Mouse (Mus musculus): ENCODE results near the gene Rnf10. TPM values are rescaled to one million over a fixed set of nuclear protein-coding genes. Genes with fewer than 3 reads are reported as not detected.

Gene Rnf10
- polyA plus RNA-seq, 1 experiment from 2014 or later: 77.1 TPM

DNA sequence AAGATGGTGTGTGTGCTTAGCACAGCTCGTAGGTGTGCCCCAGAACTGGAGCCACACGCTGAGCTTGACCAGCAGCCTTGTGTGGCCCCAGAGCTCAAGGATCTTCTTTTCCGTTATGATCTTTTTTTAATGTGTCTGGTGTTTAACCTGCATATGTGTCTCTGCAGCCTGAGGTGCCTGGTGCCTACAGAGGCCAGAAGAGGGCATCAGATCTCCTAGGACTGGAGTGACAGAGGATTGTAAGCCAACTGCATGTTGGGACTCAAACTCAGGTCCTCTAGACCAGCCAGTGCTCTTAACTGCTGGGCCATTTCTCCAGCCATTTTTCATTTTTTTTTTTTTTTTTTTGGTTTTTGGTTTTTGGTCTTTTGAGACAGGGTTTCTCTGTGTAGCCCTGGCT is 12.0 kb upstream of the Rnf10 start:
- Histone ChIP-seq H3K36me3 (ENCODE audit: control insufficient read depth, insufficient read depth, low read length) (peaks cover 60% of the 10 kb centered on the region), H3K27ac (replicated peaks in 1 of 2; ENCODE audit: control insufficient read depth in 1 of 2, insufficient read depth in 1 of 2, low read depth in 2 of 2, low read length in 2 of 2) (no peak overlapping the region), H3K9me3 (ENCODE audit: control insufficient read depth, low read length) (no peaks in the 10 kb centered on the region), H3K9ac (ENCODE audit: low read length) (no peak overlapping the region), H3K27me3 (ENCODE audit: control insufficient read depth, insufficient read depth, low read length) (no peaks in the 10 kb centered on the region), H3K4me3 (ENCODE audit: control insufficient read depth in 1 of 2, insufficient read depth in 1 of 2, low read depth in 1 of 2, low read length in 2 of 2) (no peak overlapping the region), H3K4me2 (ENCODE audit: low read length) (no peak overlapping the region), H3K4me1 (ENCODE audit: control insufficient read depth in 2 of 2, insufficient read depth in 2 of 2, low read length in 2 of 2) (peaks cover 2 to 10% of the 10 kb centered on the region in 2 experiments)
- WGBS: 88% methylated on average over 3 of the region's 3 CpGs
- ATAC-seq (ENCODE audit: insufficient number of reproducible peaks, insufficient read depth, low FRiP score, low read depth): no peak

DNA sequence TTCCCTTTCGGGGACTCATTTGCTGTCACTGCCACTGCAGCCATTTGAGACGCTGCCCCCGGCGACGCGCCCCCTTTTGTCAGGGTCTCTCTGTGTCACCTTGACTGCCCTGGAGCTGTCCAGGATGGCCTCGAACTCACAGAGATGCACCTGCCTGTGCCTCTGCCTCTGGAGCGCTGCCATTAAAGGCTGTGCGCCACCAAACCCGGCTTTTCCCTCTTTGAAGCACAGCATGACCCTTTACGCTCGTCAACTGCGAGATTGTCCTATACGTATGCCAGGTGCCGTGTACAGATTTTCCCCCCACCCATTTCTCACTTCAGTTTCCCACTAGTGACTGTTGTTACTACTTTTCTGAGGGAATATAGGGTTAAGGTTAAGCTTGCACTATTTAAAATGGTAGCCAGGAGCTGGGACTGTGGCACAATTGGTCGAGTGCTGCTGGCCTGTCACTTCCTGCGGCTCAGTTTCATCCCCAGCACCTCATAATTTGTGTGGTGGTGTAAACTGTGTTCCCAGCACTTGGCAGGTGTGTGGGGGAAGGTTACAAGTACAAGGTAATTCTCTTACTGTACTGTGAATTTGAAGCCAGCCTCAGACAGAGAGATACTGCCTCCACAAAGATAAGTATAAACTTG is 7.5 kb upstream of the Rnf10 start:
- ATAC-seq (ENCODE audit: insufficient number of reproducible peaks, insufficient read depth, low FRiP score, low read depth): no peak
- Histone ChIP-seq H3K27me3 (ENCODE audit: control insufficient read depth, insufficient read depth, low read length) (no peaks in the 10 kb centered on the region), H3K4me2 (ENCODE audit: low read length) (peak overlapping the region; percentile 89), H3K9me3 (ENCODE audit: control insufficient read depth, low read length) (no peaks in the 10 kb centered on the region), H3K27ac (replicated peaks in 1 of 2; ENCODE audit: control insufficient read depth in 1 of 2, insufficient read depth in 1 of 2, low read depth in 2 of 2, low read length in 2 of 2) (peak overlapping the region; percentile 57 to 65), H3K9ac (ENCODE audit: low read length) (peak overlapping the region; percentile 91), H3K36me3 (ENCODE audit: control insufficient read depth, insufficient read depth, low read length) (peaks cover 27% of the 10 kb centered on the region), H3K4me1 (ENCODE audit: control insufficient read depth in 2 of 2, insufficient read depth in 2 of 2, low read length in 2 of 2) (peaks cover 2 to 5% of the 10 kb centered on the region in 2 experiments), H3K4me3 (ENCODE audit: control insufficient read depth in 1 of 2, insufficient read depth in 1 of 2, low read depth in 1 of 2, low read length in 2 of 2) (peak overlapping the region; percentile 71 to 90)
- 6% methylated on average over 17 of the region's 17 CpGs for WGBS

DNA sequence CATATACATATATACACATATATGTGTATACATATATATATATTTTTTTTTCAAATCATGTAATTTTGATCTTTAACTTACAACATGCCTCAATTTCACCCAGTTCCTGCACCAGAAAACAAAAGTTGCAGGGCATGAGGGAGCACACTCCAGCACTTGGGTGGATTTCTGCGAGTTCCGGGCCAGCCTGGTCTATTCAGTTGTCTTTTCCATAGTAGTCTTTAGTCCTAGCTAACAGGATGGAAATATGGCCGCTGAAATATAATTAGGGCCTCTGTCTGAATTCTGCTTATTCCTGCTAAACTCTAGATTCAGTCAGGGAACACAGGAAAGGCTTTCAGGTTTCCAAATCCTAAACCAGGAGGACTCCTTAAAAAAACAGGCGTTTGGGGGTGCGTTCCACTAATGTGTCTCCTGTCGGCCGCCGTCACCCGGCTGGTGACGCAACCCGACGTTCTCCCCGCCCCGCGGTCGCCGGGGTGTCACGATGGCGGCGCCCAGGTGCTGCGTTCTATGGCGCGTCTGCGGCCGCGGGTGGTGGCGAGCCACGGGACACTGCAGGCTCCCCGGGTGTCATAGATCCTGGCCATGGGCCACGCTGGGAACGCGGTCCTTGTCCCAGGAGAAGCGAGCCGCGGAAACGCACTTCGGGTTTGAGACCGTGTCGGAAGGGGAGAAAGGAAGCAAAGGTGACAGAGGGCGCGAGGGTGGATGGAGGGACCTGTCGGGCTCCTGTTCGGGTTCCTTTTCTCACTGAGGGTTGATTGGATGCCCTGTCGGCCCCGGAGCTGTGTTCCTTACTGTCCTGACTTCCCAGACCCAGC is 6.7 kb upstream of the Rnf10 start, which contains the start of gene Coq5:
Coq5 (plus strand) TSS at position 441 of the 824 bp plus-strand sequence.
- Histone ChIP-seq H3K9me3 (ENCODE audit: control insufficient read depth, low read length) (no peaks in the 10 kb centered on the region), H3K36me3 (ENCODE audit: control insufficient read depth, insufficient read depth, low read length) (peaks cover 19% of the 10 kb centered on the region), H3K4me1 (ENCODE audit: control insufficient read depth in 2 of 2, insufficient read depth in 2 of 2, low read length in 2 of 2) (peaks cover 2 to 5% of the 10 kb centered on the region in 2 experiments), H3K27me3 (ENCODE audit: control insufficient read depth, insufficient read depth, low read length) (no peaks in the 10 kb centered on the region), H3K4me3 (ENCODE audit: control insufficient read depth in 1 of 2, insufficient read depth in 1 of 2, low read depth in 1 of 2, low read length in 2 of 2) (peak within 1 kb of the TSS; percentile 71 to 90), H3K4me2 (ENCODE audit: low read length) (peak within 1 kb of the TSS; percentile 89), H3K27ac (replicated peaks in 1 of 2; ENCODE audit: control insufficient read depth in 1 of 2, insufficient read depth in 1 of 2, low read depth in 2 of 2, low read length in 2 of 2) (peak within 1 kb of the TSS; percentile 57 to 65), H3K9ac (ENCODE audit: low read length) (peak within 1 kb of the TSS; percentile 91)
- 3% methylated on average over 45 of the region's 45 CpGs for WGBS
- peak; percentile 66 for ATAC-seq (ENCODE audit: insufficient number of reproducible peaks, insufficient read depth, low FRiP score, low read depth)

DNA sequence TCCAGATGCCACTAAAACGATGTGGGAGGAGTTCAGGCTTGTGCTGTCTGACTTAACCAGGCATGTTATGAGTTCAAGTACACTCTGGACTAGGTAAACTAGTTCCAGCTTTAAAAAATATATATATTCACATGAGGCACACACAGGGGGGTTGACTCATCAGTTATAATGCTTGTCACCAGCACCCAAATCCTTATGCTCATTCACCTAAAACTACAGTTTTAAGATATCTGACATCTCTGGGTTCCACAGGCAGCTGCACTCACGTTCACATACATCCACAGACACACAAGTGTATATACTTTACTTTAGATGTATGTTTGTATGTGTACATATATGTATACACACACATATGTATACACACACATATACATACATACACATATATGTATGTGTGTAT is 6.1 kb upstream of the Rnf10 start:
- ATAC-seq (ENCODE audit: insufficient number of reproducible peaks, insufficient read depth, low FRiP score, low read depth): no peak
- H3K4me2 ChIP-seq (ENCODE audit: low read length): no peak overlapping the region
- H3K36me3 ChIP-seq (ENCODE audit: control insufficient read depth, insufficient read depth, low read length): peaks cover 13% of the 10 kb centered on the region
- H3K9me3 ChIP-seq (ENCODE audit: control insufficient read depth, low read length): no peaks in the 10 kb centered on the region
- 52% methylated on average over 2 of the region's 2 CpGs for WGBS
- no peak overlapping the region for H3K9ac ChIP-seq (ENCODE audit: low read length)
- no peaks in the 10 kb centered on the region for H3K27me3 ChIP-seq (ENCODE audit: control insufficient read depth, insufficient read depth, low read length)
- H3K4me1 ChIP-seq (ENCODE audit: control insufficient read depth in 2 of 2, insufficient read depth in 2 of 2, low read length in 2 of 2): peaks cover 2 to 5% of the 10 kb centered on the region in 2 experiments
- H3K4me3 ChIP-seq (ENCODE audit: control insufficient read depth in 1 of 2, insufficient read depth in 1 of 2, low read depth in 1 of 2, low read length in 2 of 2): no peak overlapping the region
- no peak overlapping the region for H3K27ac ChIP-seq (replicated peaks in 1 of 2; ENCODE audit: control insufficient read depth in 1 of 2, insufficient read depth in 1 of 2, low read depth in 2 of 2, low read length in 2 of 2)

GRCm38 (mm10) chr5:115278053-115278452 is 5.4 kb upstream of the Rnf10 start:
- peaks cover 2 to 10% of the 10 kb centered on the region in 2 experiments for H3K4me1 ChIP-seq (ENCODE audit: control insufficient read depth in 2 of 2, insufficient read depth in 2 of 2, low read length in 2 of 2)
- H3K27ac ChIP-seq (replicated peaks in 1 of 2; ENCODE audit: control insufficient read depth in 1 of 2, insufficient read depth in 1 of 2, low read depth in 2 of 2, low read length in 2 of 2): no peak overlapping the region
- no peak overlapping the region for H3K4me3 ChIP-seq (ENCODE audit: control insufficient read depth in 1 of 2, insufficient read depth in 1 of 2, low read depth in 1 of 2, low read length in 2 of 2)
- no peak overlapping the region for H3K4me2 ChIP-seq (ENCODE audit: low read length)
- no peak for ATAC-seq (ENCODE audit: insufficient number of reproducible peaks, insufficient read depth, low FRiP score, low read depth)
- no peaks in the 10 kb centered on the region for H3K9me3 ChIP-seq (ENCODE audit: control insufficient read depth, low read length)
- no peaks in the 10 kb centered on the region for H3K27me3 ChIP-seq (ENCODE audit: control insufficient read depth, insufficient read depth, low read length)
- H3K9ac ChIP-seq (ENCODE audit: low read length): no peak overlapping the region
- WGBS: 63% methylated on average over 1 of the region's 1 CpGs
- peaks cover 5% of the 10 kb centered on the region; the same call in 1 of the 2 replicates for H3K36me3 ChIP-seq (ENCODE audit: control insufficient read depth, insufficient read depth, low read length)

GRCm38 (mm10) chr5:115275998-115276397 is 3.3 kb upstream of the Rnf10 start:
- Histone ChIP-seq H3K36me3 (ENCODE audit: control insufficient read depth, insufficient read depth, low read length) (no peaks in the 10 kb centered on the region), H3K4me2 (ENCODE audit: low read length) (no peak overlapping the region), H3K4me1 (ENCODE audit: control insufficient read depth in 2 of 2, insufficient read depth in 2 of 2, low read length in 2 of 2) (peaks cover 2 to 17% of the 10 kb centered on the region in 2 experiments), H3K9me3 (ENCODE audit: control insufficient read depth, low read length) (no peaks in the 10 kb centered on the region), H3K27ac (replicated peaks in 1 of 2; ENCODE audit: control insufficient read depth in 1 of 2, insufficient read depth in 1 of 2, low read depth in 2 of 2, low read length in 2 of 2) (no peak overlapping the region), H3K4me3 (ENCODE audit: control insufficient read depth in 1 of 2, insufficient read depth in 1 of 2, low read depth in 1 of 2, low read length in 2 of 2) (no peak overlapping the region), H3K27me3 (ENCODE audit: control insufficient read depth, insufficient read depth, low read length) (no peaks in the 10 kb centered on the region), H3K9ac (ENCODE audit: low read length) (no peak overlapping the region)
- no peak for ATAC-seq (ENCODE audit: insufficient number of reproducible peaks, insufficient read depth, low FRiP score, low read depth)
- WGBS: 35% methylated on average over 14 of the region's 14 CpGs

GRCm38 (mm10) chr5:115274771-115275170 is 2.1 kb upstream of the Rnf10 start:
- Histone ChIP-seq H3K9me3 (ENCODE audit: control insufficient read depth, low read length) (no peaks in the 10 kb centered on the region), H3K27me3 (ENCODE audit: control insufficient read depth, insufficient read depth, low read length) (no peaks in the 10 kb centered on the region), H3K4me1 (ENCODE audit: control insufficient read depth in 2 of 2, insufficient read depth in 2 of 2, low read length in 2 of 2) (peaks cover 2 to 24% of the 10 kb centered on the region in 2 experiments; a peak in 3 of 4 replicates), H3K27ac (replicated peaks in 1 of 2; ENCODE audit: control insufficient read depth in 1 of 2, insufficient read depth in 1 of 2, low read depth in 2 of 2, low read length in 2 of 2) (no peak overlapping the region), H3K36me3 (ENCODE audit: control insufficient read depth, insufficient read depth, low read length) (peaks cover 12% of the 10 kb centered on the region), H3K4me2 (ENCODE audit: low read length) (no peak overlapping the region), H3K4me3 (ENCODE audit: control insufficient read depth in 1 of 2, insufficient read depth in 1 of 2, low read depth in 1 of 2, low read length in 2 of 2) (no peak overlapping the region), H3K9ac (ENCODE audit: low read length) (no peak overlapping the region)
- 81% methylated on average over 1 of the region's 1 CpGs for WGBS
- ATAC-seq (ENCODE audit: insufficient number of reproducible peaks, insufficient read depth, low FRiP score, low read depth): no peak
